Mouse (Mus musculus) yolk sac, embryonic 10.5 days (tissue): ENCODE data around the gene Parp12.

Experiments used
- DNase-seq: peaks from one replicate; pipeline ENCODE4 v3.0.0-alpha.2; 2017; ENCODE audit warnings: low spot score

The Parp12 gene

DNA sequence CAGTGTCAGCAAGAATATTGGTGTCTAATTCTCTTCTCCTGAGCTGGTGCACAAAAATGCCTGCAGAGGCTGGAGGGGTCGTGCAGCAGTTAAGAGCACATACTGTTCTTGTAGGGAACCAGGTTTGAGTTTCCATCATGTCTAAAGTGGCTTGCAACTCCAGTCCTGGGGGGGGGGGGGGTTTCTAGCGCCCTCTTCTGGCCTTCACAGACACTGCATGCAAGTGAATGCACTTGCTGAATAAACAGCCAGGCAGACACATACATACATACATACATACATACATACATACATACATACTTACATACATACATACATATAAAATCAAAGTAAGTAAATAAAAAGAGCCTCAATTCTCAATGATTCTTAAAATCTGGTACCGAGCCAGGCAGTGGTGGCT lies 59.8 kb downstream of the Parp12 start:
- DNase-seq: peak; percentile 9

DNA sequence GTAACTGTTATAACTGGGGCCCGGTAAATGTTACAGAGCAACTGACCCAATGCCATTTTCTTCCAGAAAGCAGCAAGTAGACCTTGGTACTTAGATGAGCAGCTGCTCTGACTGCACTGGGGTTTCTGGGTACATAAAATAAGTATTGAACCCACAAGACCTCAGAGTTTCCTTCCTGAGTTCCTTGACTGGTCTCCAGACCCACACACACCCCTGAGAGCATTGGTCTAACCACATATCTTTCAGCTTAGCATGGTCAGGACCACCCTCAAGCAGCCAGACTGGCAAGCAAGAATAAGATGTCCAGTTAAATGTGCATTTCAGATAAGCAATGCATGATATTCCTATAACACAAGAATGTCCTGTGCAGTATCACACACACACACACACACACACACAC lies 61.0 kb downstream of the Parp12 start:
- DNase-seq: no peak

DNA sequence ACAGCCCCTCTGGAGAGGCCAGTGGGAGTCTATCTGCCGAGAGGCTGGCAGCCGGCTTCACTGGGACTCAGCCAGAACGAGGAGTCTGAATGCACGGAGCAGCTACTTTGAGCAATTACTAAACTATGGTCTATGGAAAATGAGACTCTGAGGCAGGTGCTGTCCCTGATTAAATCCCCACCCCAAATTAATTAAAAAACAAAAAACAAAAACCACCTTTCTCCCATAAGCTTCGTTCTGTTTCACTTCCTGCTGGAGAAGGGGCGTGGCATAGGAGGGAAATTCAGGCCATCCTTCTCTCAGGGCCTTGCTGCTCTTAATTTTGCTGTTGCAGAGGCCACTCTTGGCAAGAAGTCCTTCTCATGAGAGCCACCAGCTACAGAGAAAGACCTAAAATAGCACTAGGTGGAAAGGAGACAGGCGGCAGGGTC lies 62.3 kb downstream of the Parp12 start:
- DNase-seq: no peak

DNA sequence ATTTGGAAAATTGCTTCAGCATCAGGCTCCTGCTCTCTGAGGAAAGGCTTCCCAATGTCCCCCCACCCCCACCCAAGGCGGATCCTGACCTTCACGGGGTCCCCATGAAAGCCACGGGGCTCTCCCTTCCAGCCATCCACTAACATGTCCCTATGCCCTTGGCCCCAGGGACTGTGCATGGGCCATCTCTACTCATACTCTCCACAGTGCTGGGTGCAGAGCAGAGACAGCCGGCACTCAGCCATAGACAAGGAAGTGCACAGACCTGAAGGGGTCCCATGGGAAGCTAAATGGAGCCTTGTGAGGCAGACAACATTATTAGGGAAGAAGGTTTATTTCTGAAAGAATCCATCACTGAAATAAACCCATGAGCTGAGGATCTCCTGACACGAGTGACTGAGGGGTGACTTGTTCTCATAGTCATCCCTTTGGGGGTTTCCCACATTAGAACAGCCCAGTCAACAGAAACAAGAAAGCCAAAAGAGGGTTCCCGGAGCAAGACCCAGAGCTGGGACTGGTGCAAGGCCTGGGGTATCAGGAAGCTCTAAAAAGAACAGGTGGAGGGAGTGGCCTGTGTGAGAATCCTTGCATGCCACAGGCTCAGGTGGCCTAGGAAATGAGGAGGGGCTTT lies 63.2 kb downstream of the Parp12 start:
- DNase-seq: no peak

DNA sequence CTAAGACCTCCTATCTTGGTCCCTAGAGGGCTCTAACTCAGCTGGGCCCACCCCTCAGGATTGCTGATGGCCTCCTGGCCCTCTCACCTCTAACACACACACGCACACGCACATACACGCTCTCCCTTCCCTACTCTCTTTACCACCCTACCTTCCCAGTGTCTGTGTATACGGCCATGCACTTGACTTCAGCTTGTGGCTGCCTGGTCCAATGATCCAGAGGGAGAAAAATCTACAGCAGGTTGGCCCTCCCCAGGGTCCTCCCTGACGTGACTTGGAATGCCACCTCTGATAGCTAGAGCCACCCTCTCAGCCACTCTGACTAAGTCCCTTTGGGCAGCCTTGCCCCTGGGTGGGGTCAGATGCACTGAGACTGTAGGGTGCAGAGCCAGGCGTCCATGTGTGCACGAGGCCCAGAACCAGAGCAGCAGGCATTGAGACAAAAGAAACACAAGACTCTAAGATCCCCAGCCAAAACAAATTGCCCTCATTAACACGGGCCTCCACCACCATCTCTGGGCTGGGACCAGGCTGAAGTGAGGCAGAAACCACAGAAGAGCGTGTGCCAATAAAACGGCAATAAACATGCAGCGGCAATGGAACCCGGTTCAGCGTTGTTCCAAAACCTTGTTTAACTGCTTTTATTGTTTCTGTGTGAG lies 63.8 kb downstream of the Parp12 start:
- DNase-seq: no peak

DNA sequence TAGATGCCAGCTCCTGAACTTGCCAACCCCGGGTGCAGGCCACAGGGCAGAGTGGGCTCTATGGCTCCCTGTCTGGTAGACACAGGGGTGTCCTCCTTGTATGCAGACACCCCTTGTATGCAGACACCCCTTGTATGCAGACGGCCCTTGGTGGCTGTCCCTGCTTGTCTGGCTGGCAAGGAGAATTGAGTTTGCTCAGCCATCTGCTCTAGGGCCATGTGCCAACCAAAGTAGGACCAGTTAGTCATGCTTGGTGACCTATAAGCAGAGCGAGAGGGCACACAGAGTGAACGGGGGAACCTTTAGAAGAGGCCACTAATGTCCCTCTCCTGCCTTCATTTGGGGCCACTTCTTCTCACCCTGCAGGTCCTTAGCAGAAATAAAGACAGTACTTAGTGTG lies 65.5 kb downstream of the Parp12 start:
- DNase-seq: no peak

DNA sequence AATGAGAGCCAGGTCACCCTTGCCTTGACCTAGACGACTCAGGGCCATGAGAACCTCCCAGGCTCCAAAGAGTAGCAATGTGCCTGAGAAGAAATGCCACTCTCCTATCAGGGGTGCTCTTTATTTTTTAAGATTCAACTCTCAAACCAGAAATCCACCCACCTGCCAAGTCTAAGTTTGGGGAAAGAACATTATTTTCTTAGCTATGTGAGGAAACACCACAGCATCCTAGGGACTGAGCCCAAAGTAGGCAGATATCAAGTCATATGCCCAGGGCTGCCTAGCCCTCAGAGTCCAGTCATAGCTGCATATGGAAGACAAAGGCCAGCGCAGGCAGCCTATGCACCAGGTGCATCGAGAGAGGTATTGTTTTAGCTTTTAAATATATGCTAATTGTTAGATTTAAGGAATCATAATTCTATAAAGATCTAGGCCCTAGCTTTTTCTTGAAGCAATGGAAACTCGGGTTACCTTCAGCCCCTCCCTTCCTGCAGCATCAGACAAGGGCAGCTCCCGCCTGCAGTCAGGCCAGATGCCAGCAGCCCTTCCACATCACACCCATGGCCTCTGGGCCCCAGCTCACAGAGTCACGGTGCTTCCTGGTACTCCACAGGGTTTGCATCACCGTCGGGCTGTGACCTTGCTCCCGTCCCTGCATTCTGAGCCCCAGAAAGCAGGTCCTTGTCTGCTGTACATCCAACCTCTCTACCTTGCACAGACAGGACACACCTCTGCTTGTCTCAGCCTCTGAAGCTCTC lies 66.2 kb downstream of the Parp12 start:
- DNase-seq: no peak

DNA sequence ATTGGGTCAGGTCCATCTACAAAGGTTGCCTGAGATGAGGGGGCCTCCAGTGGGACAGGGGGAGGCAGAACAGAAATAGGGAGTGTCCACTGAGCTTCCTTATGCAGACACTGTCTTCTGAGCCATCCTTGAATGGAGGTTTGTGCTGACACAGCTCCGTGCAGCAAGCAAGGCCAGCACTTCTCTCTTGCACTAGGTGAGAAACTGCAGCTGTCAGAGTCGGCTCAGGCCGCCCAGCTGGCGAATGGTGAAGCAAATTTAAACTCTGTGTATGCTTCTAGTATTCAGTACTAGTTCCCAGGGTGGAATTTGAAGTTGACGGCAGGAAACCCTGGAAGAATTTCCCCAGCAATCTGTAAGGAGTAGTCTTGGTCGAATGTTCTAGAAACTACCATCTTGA lies 67.3 kb downstream of the Parp12 start:
- DNase-seq: no peak

DNA sequence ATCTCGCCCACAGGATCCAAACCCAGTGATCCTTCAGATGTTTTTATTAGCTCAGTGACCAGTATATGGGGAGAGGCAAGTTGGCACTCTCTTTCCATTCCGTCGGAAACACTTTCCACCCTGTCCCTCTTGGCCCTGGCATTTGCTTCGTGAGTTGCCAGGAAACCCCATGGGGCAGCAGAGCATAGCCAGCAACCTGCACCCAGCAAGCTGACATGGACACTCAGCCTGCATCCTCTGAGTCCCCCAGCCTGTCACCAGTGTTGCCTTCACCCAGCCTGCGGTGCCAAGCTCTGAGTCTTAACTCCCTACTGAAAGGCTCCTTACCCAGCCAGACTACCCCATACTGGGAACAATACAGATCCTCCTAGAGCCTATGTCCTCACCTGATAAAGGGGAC lies 69.0 kb downstream of the Parp12 start:
- DNase-seq: no peak

DNA sequence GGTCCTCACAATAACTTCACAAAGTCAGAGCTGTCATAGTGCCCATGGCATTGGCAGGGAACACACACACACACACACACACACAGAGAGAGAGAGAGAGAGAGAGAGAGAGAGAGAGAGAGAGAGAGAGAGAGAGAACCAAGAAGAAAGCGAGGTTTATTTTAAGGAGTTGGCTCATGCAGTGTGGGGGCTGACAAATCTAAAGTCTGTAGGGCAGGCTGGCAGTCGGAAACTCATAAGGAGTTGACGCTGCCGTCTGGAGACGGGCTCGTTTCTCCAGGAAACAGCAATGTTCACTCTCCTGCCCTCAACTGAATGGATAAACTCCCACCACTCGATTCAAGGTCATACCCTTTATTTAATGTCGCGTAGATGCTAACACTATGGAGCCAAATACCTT lies 77.7 kb downstream of the Parp12 start:
- no peak for DNase-seq
